Mouse (Mus musculus) 416B (cell line): ENCODE measurements at regions not wholly inside any gene's neighbourhood (a gene's known extent, or its start where the extent isn't known, plus 50 kb on each side); places are given as distances from the start of the nearest gene placed in this dataset.

Source experiments
- DNase-seq: peaks from one replicate; pipeline ENCODE4 v3.0.0; 2011; ENCODE audit warnings: low read depth

DNA sequence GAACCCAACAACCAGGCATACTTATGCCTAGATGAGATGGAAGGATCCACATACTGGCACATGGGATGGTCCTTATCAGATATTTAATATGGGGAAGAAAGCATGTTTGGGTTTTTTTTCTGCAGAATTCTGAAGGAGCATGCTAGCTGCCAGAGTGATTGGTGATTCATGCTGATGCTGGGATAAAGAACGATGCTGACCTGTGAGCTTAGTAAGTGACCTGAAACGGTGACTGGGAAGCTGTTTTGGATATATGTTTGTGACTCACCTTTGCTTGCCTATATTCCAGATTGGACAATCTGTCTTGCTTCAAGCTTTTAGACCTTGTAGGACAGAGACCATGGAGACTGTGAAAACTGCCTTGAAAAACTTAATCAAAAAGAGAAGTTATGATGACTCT lies 974.8 kb downstream of the Grik2 start:
- no peak for DNase-seq

DNA sequence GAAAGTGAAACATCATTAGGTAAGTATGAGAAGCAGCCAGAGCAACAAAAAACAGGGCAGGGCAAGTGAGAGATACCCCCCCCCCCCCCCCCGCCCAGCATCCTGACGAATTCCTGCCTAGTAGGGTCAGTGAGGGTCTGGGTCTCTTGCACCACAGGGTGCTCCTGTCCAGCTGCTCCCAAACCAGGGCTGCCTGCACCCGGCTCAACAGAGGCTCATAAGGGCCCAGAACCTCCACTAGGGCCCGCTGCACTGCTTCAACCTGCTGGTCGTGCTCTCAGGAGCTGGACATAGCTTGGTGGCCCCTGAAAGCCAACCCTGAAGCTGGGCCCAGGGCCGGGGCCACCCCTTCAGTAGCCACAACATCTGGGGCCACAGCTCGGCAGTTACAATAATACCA lies 978.4 kb downstream of the Grik2 start:
- DNase-seq: no peak

DNA sequence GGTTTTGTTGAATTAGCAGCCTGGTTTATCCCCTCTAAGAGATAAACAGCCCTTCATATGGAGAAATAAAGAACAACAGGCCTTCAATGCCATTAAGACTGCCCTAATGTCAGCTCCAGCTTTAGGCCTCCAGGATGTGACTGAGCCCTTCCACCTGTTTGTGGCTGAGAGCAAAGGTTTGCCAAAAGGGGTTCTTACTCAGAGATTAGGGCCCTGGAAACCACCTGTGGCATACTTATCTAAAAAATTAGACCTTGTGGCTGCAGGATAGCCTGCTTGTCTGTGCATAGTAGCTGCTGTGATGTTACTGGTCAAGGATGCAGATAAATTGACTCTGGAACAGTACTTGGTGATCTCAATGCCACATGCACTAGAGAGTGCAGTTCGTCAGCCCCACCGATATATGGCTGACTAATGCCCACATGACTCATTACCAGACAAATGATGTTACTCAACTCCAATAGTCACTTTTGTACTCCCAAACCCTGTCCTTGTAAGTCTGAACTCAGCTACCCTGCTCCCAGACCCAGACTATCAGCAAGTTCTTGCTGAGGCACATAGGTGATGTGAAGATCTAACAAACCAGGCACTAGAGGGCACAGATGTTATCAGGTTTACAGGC lies 1018.6 kb downstream of the Grik2 start:
- peak; percentile 80 for DNase-seq

DNA sequence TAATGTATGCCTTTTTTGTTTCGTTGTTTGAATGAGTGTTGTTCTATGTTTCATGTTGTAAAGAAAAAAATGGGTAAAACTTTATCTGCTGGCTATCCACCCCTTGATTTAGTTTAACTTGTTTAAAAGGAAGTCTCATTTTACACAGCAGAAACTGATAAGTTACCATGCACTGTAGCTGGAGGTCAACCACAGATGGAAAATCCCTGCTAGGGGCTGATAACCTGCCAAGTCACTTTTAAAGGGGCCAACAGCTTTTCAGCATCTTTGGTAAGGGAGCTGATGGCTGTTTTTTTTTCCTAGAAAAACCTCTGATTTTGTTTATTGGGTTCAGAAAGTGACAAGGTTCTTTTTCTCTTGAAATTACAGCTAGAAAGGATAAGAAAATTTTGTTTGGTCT lies 1050.6 kb downstream of the Grik2 start:
- peak; percentile 63 for DNase-seq

DNA sequence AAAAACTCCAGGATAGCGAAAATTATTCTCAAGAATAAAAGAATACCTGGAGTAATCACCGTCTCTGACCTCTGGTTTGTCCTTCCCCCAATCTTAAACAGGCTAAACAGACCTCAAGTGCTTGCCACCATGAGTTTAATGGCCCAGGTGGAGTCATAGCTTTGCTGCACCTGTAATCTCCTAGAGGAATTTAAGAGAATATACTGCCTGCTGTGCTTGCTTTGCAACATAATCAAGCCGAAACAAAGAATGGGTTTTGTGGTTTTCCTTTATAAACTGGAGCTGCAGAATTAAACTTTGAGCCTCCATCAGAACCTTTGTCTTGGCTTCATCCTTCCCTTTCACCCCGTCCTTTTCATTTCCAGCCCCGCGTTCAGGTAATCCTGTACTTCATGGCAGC lies 1051.7 kb downstream of the Grik2 start:
- DNase-seq: no peak
